Mouse (Mus musculus) CH12.LX (cell line): ENCODE measurements at regions not wholly inside any gene's neighbourhood (a gene's known extent, or its start where the extent isn't known, plus 50 kb on each side); places are given as distances from the start of the nearest gene placed in this dataset.

ENCODE experiments used
- BHLHE40 ChIP-seq: IDR thresholded peaks from 2 replicates; pipeline ENCODE4 v1.6.1; 2011; ENCODE audit warnings: mild to moderate bottlenecking, low read depth, low read length, improper control_type of control experiment
- E2F4 ChIP-seq: IDR thresholded peaks from 2 replicates; pipeline ENCODE4 v1.6.1; 2011; ENCODE audit warnings: low read depth, low read length, improper control_type of control experiment; ENCODE audit not compliant: insufficient replicate concordance
- IRF4 ChIP-seq: IDR thresholded peaks from 2 replicates; pipeline ENCODE4 v1.6.1; 2014; ENCODE audit warnings: low read depth, mild to moderate bottlenecking, inconsistent platforms, low read length, improper control_type of control experiment
- NELFE ChIP-seq: IDR thresholded peaks from 2 replicates; pipeline ENCODE4 v1.6.1; 2011; ENCODE audit warnings: low read depth, low read length, improper control_type of control experiment
- POLR2A ChIP-seq: IDR thresholded peaks from 2 replicates; pipeline ENCODE4 v1.6.1; 2011; ENCODE audit warnings: low read depth, mild to moderate bottlenecking, improper control_type of control experiment, low read length
- UBTF ChIP-seq: IDR thresholded peaks from 2 replicates; pipeline ENCODE4 v1.6.1; 2012; ENCODE audit warnings: low read depth, mild to moderate bottlenecking, inconsistent platforms, low read length, improper control_type of control experiment, moderate library complexity
- USF2 ChIP-seq: conservative IDR thresholded peaks from 2 replicates; pipeline ENCODE4 v1.6.1; 2011; ENCODE audit warnings: low read depth, low read length, improper control_type of control experiment
- ZNF384 ChIP-seq: IDR thresholded peaks from 2 replicates; pipeline ENCODE4 v1.6.1; 2012; ENCODE audit warnings: low read depth, low read length, improper control_type of control experiment, inconsistent platforms

DNA sequence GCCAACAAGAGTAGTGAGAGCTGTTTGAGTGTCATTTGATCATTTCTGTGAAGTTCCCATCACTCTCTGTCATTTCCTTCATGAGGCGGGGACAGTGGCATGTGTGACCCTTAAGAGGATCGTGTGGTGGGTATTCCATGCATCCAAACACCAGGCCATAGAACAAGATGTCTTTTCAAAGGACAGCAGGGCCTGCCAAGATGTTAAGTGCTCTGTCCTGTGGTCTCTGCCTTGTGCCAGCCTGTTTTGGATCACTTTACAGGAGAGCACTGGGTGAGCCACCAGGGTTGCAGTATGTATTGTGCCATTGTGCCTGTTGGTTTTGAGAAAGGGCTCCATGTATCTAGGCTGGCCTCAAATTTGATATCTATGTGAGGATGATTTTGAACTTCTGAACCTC lies 173.6 kb upstream of the Gli2 start:
- TF ChIP-seq BHLHE40 (no peak), NELFE (no peak), USF2 (no peak), POLR2A (no peak), UBTF (no peak), E2F4 (no peak), ZNF384 (no peak), IRF4 (no peak)
